Mouse (Mus musculus) erythroblast, adult 5-6 weeks (primary cell): ENCODE data around the gene Ubash3b. TPM values are rescaled to one million over a fixed set of nuclear protein-coding genes. Genes with fewer than 3 reads are reported as not detected.
A peak's percentile ranks its signal among the peaks of the same experiment; 100 is the strongest.

ENCODE experiments used
- ATAC-seq: replicated peaks from 2 replicates; pipeline ENCODE4 v1.8.0; 2016; ENCODE audit warnings: moderate number of reproducible peaks, mild to moderate bottlenecking, moderate TSS enrichment, inconsistent platforms; ENCODE audit not compliant: poor library complexity, low FRiP score, severe bottlenecking
- total RNA-seq, 2 experiments: library from RNA; stranded (forward) in 1 of 2; stranded (reverse) in 1 of 2; fragments of 150-400 nt in 1 of 2; fragments of 200-764, 138-1000 nt in 1 of 2; gene quantifications; 2 replicates each; pipeline versions ENCODE4 v1.2.3 to v1.2.4; 2015 to 2017; ENCODE audit warnings: low replicate concordance in 2 of 2

The Ubash3b gene
- total RNA-seq, 2 experiments from 2014 or later = 1.9 to 9.2 TPM

- ATAC-seq = no peak
Measured at GRCm38 (mm10) chr9:41031590-41032489, 129.7 kb downstream of the Ubash3b start.

- ATAC-seq = no peak
Measured at GRCm38 (mm10) chr9:41029827-41030226, 131.7 kb downstream of the Ubash3b start.

- peak; percentile 76 for ATAC-seq
Measured at GRCm38 (mm10) chr9:41028470-41028869, 133.0 kb downstream of the Ubash3b start.

GRCm38 (mm10) chr9:41021690-41022089 lies 139.8 kb downstream of the Ubash3b start:
- no peak for ATAC-seq

- no peak for ATAC-seq
Measured at GRCm38 (mm10) chr9:41020486-41020885, 141.0 kb downstream of the Ubash3b start.

- ATAC-seq = no peak
Measured at GRCm38 (mm10) chr9:41014512-41014911, 147.0 kb downstream of the Ubash3b start.

GRCm38 (mm10) chr9:41012456-41012855 lies 149.0 kb downstream of the Ubash3b start:
- no peak for ATAC-seq

GRCm38 (mm10) chr9:41011512-41012436 lies 149.7 kb downstream of the Ubash3b start:
- no peak for ATAC-seq

GRCm38 (mm10) chr9:41007785-41008184 lies 153.7 kb downstream of the Ubash3b start:
- no peak for ATAC-seq

GRCm38 (mm10) chr9:41004415-41004814 lies 157.1 kb downstream of the Ubash3b start, which contains the start of gene Crtam:
Gene Crtam, minus strand, starts transcription at chr9:41004628.
- no peak for ATAC-seq

GRCm38 (mm10) chr9:40997116-40997779 lies 164.2 kb downstream of the Ubash3b start:
- ATAC-seq = no peak

- ATAC-seq = no peak
Measured at GRCm38 (mm10) chr9:40994075-40994474, 167.4 kb downstream of the Ubash3b start.

- ATAC-seq = no peak
Measured at GRCm38 (mm10) chr9:40991511-40991910, 170.0 kb downstream of the Ubash3b start.

- ATAC-seq = no peak
Measured at GRCm38 (mm10) chr9:40989940-40990588, 171.4 kb downstream of the Ubash3b start.

- no peak for ATAC-seq
Measured at GRCm38 (mm10) chr9:40984313-40984712, 177.2 kb downstream of the Ubash3b start.

GRCm38 (mm10) chr9:40983758-40984157 lies 177.7 kb downstream of the Ubash3b start:
- ATAC-seq = no peak

GRCm38 (mm10) chr9:40982480-40982879 lies 179.0 kb downstream of the Ubash3b start:
- ATAC-seq = no peak

GRCm38 (mm10) chr9:40974042-40974801 lies 187.3 kb downstream of the Ubash3b start:
- ATAC-seq = no peak

GRCm38 (mm10) chr9:40964418-40964714 lies 197.1 kb downstream of the Ubash3b start:
- no peak for ATAC-seq
